Mouse (Mus musculus) gastrocnemius, postnatal 10 days (tissue): ENCODE data around the gene Il1a. TPM values are rescaled to one million over a fixed set of nuclear protein-coding genes. Genes with fewer than 3 reads are reported as not detected.

ENCODE experiments used
- DNase-seq: peaks from one replicate; pipeline ENCODE4 v3.0.0; 2021; ENCODE audit warnings: mixed read lengths
- long read RNA-seq, 2 experiments: library from polyadenylated mRNA; stranded (forward); transcript quantifications; one replicate each; pipeline ENCODE4 v2.0.0; 2021
- total RNA-seq, 2 experiments: library from RNA; stranded (reverse); gene quantifications; 2 replicates each; pipeline ENCODE4 v1.2.3; 2021

Gene Il1a
- total RNA-seq = not detected
- long read RNA-seq, experiment 1 = 0 reads
- long read RNA-seq, experiment 2 = 0 reads

GRCm38 (mm10) chr2:129309836-129310235, at the start of gene Il1a:
TSS of gene Il1a (minus strand) at chr2:129309972.
- no peak for DNase-seq

- DNase-seq = no peak
Measured at GRCm38 (mm10) chr2:129338138-129338621, 28.4 kb upstream of the Il1a start.

GRCm38 (mm10) chr2:129333471-129333870, 23.7 kb upstream of the Il1a start:
- no peak for DNase-seq

- DNase-seq = no peak
Measured at GRCm38 (mm10) chr2:129330540-129330939, 20.8 kb upstream of the Il1a start.

GRCm38 (mm10) chr2:129330024-129330423, 20.3 kb upstream of the Il1a start:
- no peak for DNase-seq

- DNase-seq = no peak
Measured at GRCm38 (mm10) chr2:129328238-129328637, 18.5 kb upstream of the Il1a start.

GRCm38 (mm10) chr2:129324216-129324615, 14.4 kb upstream of the Il1a start:
- DNase-seq = no peak

- DNase-seq = no peak
Measured at GRCm38 (mm10) chr2:129322117-129322635, 12.4 kb upstream of the Il1a start.

- no peak for DNase-seq
Measured at GRCm38 (mm10) chr2:129320033-129320605, 10.3 kb upstream of the Il1a start.

- DNase-seq = no peak
Measured at GRCm38 (mm10) chr2:129315831-129316230, 6.1 kb upstream of the Il1a start.

- DNase-seq = no peak
Measured at GRCm38 (mm10) chr2:129314880-129315279, 5.1 kb upstream of the Il1a start.

GRCm38 (mm10) chr2:129313934-129314333, 4.2 kb upstream of the Il1a start:
- no peak for DNase-seq

- DNase-seq = no peak
Measured at GRCm38 (mm10) chr2:129306020-129306419, 3.8 kb downstream of the Il1a start.

- peak; percentile 14 for DNase-seq
Measured at GRCm38 (mm10) chr2:129297589-129297982, 12.2 kb downstream of the Il1a start.

- DNase-seq = peak; percentile 93
Measured at GRCm38 (mm10) chr2:129296671-129297588, 12.8 kb downstream of the Il1a start, which contains the start of gene Ckap2l. TSS of gene Ckap2l (minus strand) at chr2:129297212.

- DNase-seq = no peak
Measured at GRCm38 (mm10) chr2:129296086-129296485, 13.7 kb downstream of the Il1a start.

- DNase-seq = no peak
Measured at GRCm38 (mm10) chr2:129295075-129295474, 14.7 kb downstream of the Il1a start.

- DNase-seq = no peak
Measured at GRCm38 (mm10) chr2:129273823-129274222, 35.9 kb downstream of the Il1a start.

GRCm38 (mm10) chr2:129270621-129271020, 39.2 kb downstream of the Il1a start:
- DNase-seq = no peak

- no peak for DNase-seq
Measured at GRCm38 (mm10) chr2:129269986-129270385, 39.8 kb downstream of the Il1a start.

GRCm38 (mm10) chr2:129269161-129269643, 40.6 kb downstream of the Il1a start:
- no peak for DNase-seq

- DNase-seq = no peak
Measured at GRCm38 (mm10) chr2:129267738-129268137, 42.0 kb downstream of the Il1a start.

GRCm38 (mm10) chr2:129265316-129265715, 44.5 kb downstream of the Il1a start:
- no peak for DNase-seq
